Mouse (Mus musculus): ENCODE measurements around the gene Sh3pxd2a. TPM values are rescaled to one million over a fixed set of nuclear protein-coding genes. Genes with fewer than 3 reads are reported as not detected.

Gene Sh3pxd2a
- total and polyA plus RNA-seq, 3 experiments = 1.3 to 4.6 (median 3.2) TPM

- Histone ChIP-seq H3K4me1 (ENCODE audit: control insufficient read depth in 1 of 2, insufficient read depth in 2 of 2) (no peaks in the 10 kb centered on the region), H3K27me3 (replicated peaks) (no peaks in the 10 kb centered on the region), H3K4me2 (ENCODE audit: insufficient read depth, low read depth, poor library complexity, severe bottlenecking) (no peak overlapping the region), H3K4me3 (replicated peaks in 1 of 3; ENCODE audit: low read depth in 2 of 3, low read length in 2 of 3, poor library complexity in 1 of 3) (no peak overlapping the region), H3K36me3 (replicated peaks in 1 of 2; ENCODE audit: control insufficient read depth in 1 of 2, insufficient read depth in 1 of 2, low read length in 1 of 2) (peaks cover 0 to 72% of the 10 kb centered on the region in 2 experiments), H3K79me2 (replicated peaks; ENCODE audit: control insufficient read depth, extremely low read depth, insufficient read depth, poor library complexity, severe bottlenecking) (no peaks in the 10 kb centered on the region), H3K9ac (ENCODE audit: insufficient read depth, low read depth) (no peak overlapping the region), H3K27ac (ENCODE audit: insufficient read depth, low read depth) (no peak overlapping the region), H3K9me3 (replicated peaks; ENCODE audit: low read length) (no peaks in the 10 kb centered on the region)
- dilution Hi-C loops (cut with MboI; ENCODE audit: extremely low pct_ligation_motif_present, extremely low pct_unique_long_range_greater_than_20kb, low sequenced_read_pairs) = no loop called here
- DNase-seq (ENCODE audit: extremely low read depth) = no peak
- no peak for TF ChIP-seq TCF12 (IDR thresholded peaks at IDR 0.05; ENCODE audit: low read depth, low read length)
- in situ Hi-C loops (cut with MboI; ENCODE audit: low pct_ligation_motif_present, low pct_unique_long_range_greater_than_20kb, low sequenced_read_pairs) = no loop called here
These were observed 184.2 kb downstream of the Sh3pxd2a start for GRCm38 (mm10) chr19:47279788-47280532.

GRCm38 (mm10) chr19:47279372-47279771 lies 184.8 kb downstream of the Sh3pxd2a start:
- no peaks in the 10 kb centered on the region for H3K79me2 ChIP-seq (replicated peaks; ENCODE audit: control insufficient read depth, extremely low read depth, insufficient read depth, poor library complexity, severe bottlenecking)
- dilution Hi-C loops (cut with MboI; ENCODE audit: extremely low pct_ligation_motif_present, extremely low pct_unique_long_range_greater_than_20kb, low sequenced_read_pairs) = no loop called here
- no peak for TF ChIP-seq ZKSCAN1 (IDR thresholded peaks at IDR 0.05; ENCODE audit: borderline replicate concordance, low read depth, low read length)
- TF ChIP-seq MXI1 (IDR thresholded peaks at IDR 0.05; ENCODE audit: low read depth, low read length) = no peak
- TF ChIP-seq IRF4 (IDR thresholded peaks at IDR 0.05; ENCODE audit: low read depth, low read length) = no peak
- TF ChIP-seq SIN3A (IDR thresholded peaks at IDR 0.05; ENCODE audit: low read length) = no peak
- TF ChIP-seq CTCF (conservative IDR thresholded peaks at IDR 0.05 in 1 of 2, IDR thresholded peaks at IDR 0.05 in 1 of 2; ENCODE audit: low read depth in 2 of 2, low read length in 2 of 2) = no peak
- no peak overlapping the region for H3K9ac ChIP-seq (ENCODE audit: insufficient read depth, low read depth)
- no peak overlapping the region for H3K27ac ChIP-seq (ENCODE audit: insufficient read depth, low read depth)
- no peaks in the 10 kb centered on the region for H3K9me3 ChIP-seq (replicated peaks; ENCODE audit: low read length)
- H3K27me3 ChIP-seq (replicated peaks) = no peaks in the 10 kb centered on the region
- H3K4me3 ChIP-seq (replicated peaks in 1 of 3; ENCODE audit: low read depth in 2 of 3, low read length in 2 of 3, poor library complexity in 1 of 3) = no peak overlapping the region
- in situ Hi-C loops (cut with MboI; ENCODE audit: low pct_ligation_motif_present, low pct_unique_long_range_greater_than_20kb, low sequenced_read_pairs) = no loop called here
- H3K36me3 ChIP-seq (replicated peaks in 1 of 2; ENCODE audit: control insufficient read depth in 1 of 2, insufficient read depth in 1 of 2, low read length in 1 of 2) = peaks cover 0 to 69% of the 10 kb centered on the region in 2 experiments
- DNase-seq (ENCODE audit: extremely low read depth) = no peak
- no peaks in the 10 kb centered on the region for H3K4me1 ChIP-seq (ENCODE audit: control insufficient read depth in 1 of 2, insufficient read depth in 2 of 2)
- no peak overlapping the region for H3K4me2 ChIP-seq (ENCODE audit: insufficient read depth, low read depth, poor library complexity, severe bottlenecking)

GRCm38 (mm10) chr19:47276730-47277129 lies 187.5 kb downstream of the Sh3pxd2a start:
- Histone ChIP-seq H3K4me3 (replicated peaks in 1 of 3; ENCODE audit: low read depth in 2 of 3, low read length in 2 of 3, poor library complexity in 1 of 3) (no peak overlapping the region), H3K4me2 (ENCODE audit: insufficient read depth, low read depth, poor library complexity, severe bottlenecking) (no peak overlapping the region), H3K9me3 (replicated peaks; ENCODE audit: low read length) (no peaks in the 10 kb centered on the region), H3K27me3 (replicated peaks) (no peaks in the 10 kb centered on the region), H3K9ac (ENCODE audit: insufficient read depth, low read depth) (no peak overlapping the region), H3K79me2 (replicated peaks; ENCODE audit: control insufficient read depth, extremely low read depth, insufficient read depth, poor library complexity, severe bottlenecking) (no peaks in the 10 kb centered on the region), H3K4me1 (ENCODE audit: control insufficient read depth in 1 of 2, insufficient read depth in 2 of 2) (no peaks in the 10 kb centered on the region), H3K36me3 (replicated peaks in 1 of 2; ENCODE audit: control insufficient read depth in 1 of 2, insufficient read depth in 1 of 2, low read length in 1 of 2) (peaks cover 4 to 72% of the 10 kb centered on the region in 2 experiments), H3K27ac (ENCODE audit: insufficient read depth, low read depth) (no peak overlapping the region)
- dilution Hi-C loops (cut with MboI; ENCODE audit: extremely low pct_ligation_motif_present, extremely low pct_unique_long_range_greater_than_20kb, low sequenced_read_pairs) = no loop called here
- DNase-seq (ENCODE audit: extremely low read depth) = no peak
- TF ChIP-seq KAT2A (IDR thresholded peaks at IDR 0.05; ENCODE audit: insufficient replicate concordance, low read length) (no peak), NRF1 (IDR thresholded peaks at IDR 0.05; ENCODE audit: low read depth, low read length) (no peak), MYC (IDR thresholded peaks at IDR 0.05; ENCODE audit: low read depth, low read length) (no peak), CTCF (conservative IDR thresholded peaks at IDR 0.05 in 1 of 2, IDR thresholded peaks at IDR 0.05 in 1 of 2; ENCODE audit: low read depth in 2 of 2, low read length in 2 of 2) (no peak), USF2 (conservative IDR thresholded peaks at IDR 0.05; ENCODE audit: low read depth, low read length) (no peak), MAZ (IDR thresholded peaks at IDR 0.05; ENCODE audit: low read depth, low read length) (no peak), CHD2 (IDR thresholded peaks at IDR 0.05; ENCODE audit: low read length) (no peak), PAX5 (IDR thresholded peaks at IDR 0.05; ENCODE audit: low read length) (no peak), ZNF384 (IDR thresholded peaks at IDR 0.05; ENCODE audit: low read depth, low read length) (no peak), BHLHE40 (IDR thresholded peaks at IDR 0.05; ENCODE audit: low read depth, low read length) (no peak), EP300 (IDR thresholded peaks at IDR 0.05; ENCODE audit: low read length) (no peak), RCOR1 (conservative IDR thresholded peaks at IDR 0.05; ENCODE audit: low read depth, low read length) (no peak), UBTF (IDR thresholded peaks at IDR 0.05; ENCODE audit: low read depth, low read length) (no peak), HCFC1 (IDR thresholded peaks at IDR 0.05; ENCODE audit: low read depth, low read length) (no peak), ZC3H11A (IDR thresholded peaks at IDR 0.05; ENCODE audit: low read depth, low read length) (no peak)
- in situ Hi-C loops (cut with MboI; ENCODE audit: low pct_ligation_motif_present, low pct_unique_long_range_greater_than_20kb, low sequenced_read_pairs) = no loop called here

Data from CH12.LX (cell line).